Mouse (Mus musculus): ENCODE data around the gene Wipf1.

The Wipf1 gene

DNA sequence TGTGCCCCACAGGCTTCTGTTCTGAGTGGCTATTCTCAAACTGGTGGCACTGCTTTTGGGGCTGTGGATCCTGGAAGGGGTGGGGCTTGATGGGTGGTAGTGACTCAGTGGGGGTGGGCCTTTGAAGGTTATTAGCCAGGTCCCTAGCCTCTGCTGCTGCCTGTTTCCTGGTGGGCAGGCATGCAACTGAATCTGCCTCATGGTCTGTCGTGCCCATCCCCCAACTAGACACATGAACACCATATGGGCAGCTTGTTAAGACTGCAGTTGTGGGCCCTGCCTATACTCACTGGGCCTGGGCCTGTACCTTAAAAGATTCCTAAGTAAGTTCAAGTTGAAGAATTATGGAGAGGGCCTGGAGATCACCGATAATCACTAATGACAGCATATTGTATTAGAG is 16.0 kb upstream of the Wipf1 start:
- no peak for DNase-seq (ENCODE audit: low read depth, low spot score)

- DNase-seq (ENCODE audit: low read depth, low spot score): no peak
These were observed 11.1 kb upstream of the Wipf1 start for GRCm38 (mm10) chr2:73540450-73541162.

DNA sequence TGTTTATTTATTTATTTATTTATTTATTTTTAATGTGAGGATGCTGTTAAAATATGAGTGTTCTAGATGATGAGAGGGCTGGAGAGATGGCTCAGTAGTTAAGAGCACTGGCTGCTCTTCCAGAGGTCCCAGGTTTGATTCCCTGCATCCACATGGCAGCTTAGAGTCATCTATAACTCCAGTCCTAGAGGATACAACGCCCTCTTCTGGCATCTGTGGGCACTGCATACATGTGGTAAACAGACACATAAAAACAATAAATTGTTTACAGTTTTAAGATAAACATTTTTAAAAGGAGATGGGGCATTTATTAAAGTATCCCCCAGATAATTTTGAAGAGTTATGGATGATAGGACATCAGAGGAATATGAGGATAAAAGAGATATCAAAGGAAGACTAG is 10.2 kb upstream of the Wipf1 start:
- no peak for DNase-seq (ENCODE audit: low read depth, low spot score)

GRCm38 (mm10) chr2:73539141-73539540 is 9.6 kb upstream of the Wipf1 start:
- DNase-seq (ENCODE audit: low read depth, low spot score): no peak

GRCm38 (mm10) chr2:73538590-73538989 is 9.1 kb upstream of the Wipf1 start:
- no peak for DNase-seq (ENCODE audit: low read depth, low spot score)

- no peak for DNase-seq (ENCODE audit: low read depth, low spot score)
These were observed 6.7 kb upstream of the Wipf1 start for GRCm38 (mm10) chr2:73536091-73536783.

GRCm38 (mm10) chr2:73534720-73535119 is 5.2 kb upstream of the Wipf1 start:
- no peak for DNase-seq (ENCODE audit: low read depth, low spot score)

- DNase-seq (ENCODE audit: low read depth, low spot score): no peak
These were observed 953 bp upstream of the Wipf1 start for GRCm38 (mm10) chr2:73530487-73530886.

DNA sequence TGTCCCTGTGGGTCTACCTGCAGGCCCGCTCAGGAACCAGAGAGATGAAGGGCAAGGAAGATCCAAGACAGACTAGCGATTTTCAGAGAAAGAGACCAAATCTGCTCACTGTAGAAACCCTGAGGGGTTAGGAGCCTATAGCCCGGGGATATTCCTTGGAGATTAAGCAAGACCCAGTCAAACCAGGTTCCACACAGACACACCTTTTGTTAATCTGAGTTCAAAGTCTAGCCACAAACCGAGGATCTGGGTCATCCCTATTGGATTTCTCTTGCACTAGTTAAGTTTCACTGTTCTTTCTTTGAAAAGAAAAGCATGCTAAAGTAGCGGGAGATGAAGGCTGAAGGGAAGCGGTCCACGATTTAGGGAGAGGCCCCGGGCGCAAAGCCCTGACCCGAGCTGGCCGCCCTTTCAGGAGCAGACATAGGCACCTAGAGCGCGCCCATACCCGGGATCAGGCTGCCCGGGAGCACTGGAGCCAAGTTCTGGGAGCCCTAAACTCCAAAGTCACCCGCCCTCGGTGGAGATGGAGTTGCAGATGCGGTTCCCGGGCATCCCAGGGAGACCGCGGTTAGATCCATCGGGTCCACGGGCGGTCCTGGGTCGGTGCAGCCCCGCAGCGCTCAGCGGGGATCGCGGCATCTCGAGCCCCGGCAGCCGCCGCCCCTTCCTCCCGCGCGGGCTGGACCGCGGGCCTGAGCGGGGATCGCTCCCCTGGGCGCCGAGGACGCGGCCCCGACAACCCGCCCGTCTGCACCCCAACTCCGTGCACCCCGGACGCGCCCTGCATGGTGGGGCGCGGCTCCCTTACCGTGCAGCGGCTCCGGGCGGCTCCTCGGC is 798 bp downstream of the Wipf1 start:
- DNase-seq (ENCODE audit: low read depth, low spot score): no peak

DNA sequence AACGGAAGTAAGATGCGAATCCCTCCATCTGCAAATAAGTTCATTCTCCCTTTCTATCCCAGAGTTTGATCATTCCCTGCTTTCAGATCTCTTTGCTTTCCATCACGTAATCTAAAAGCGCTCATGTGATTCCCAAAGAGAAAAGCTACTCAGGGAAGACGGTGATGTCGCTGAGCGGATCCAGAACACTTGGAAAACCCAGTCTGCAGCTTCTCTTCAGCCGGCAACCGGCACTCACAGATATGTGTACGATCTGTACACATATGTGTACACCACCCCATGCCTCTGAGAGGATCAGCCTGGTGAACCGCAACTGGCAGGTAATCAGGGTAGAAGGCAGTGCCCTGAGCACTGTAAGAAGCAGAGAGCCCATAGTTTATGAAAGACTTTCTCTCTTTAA is 1.6 kb downstream of the Wipf1 start:
- no peak for DNase-seq (ENCODE audit: low read depth, low spot score)

GRCm38 (mm10) chr2:73526691-73527090 is 2.8 kb downstream of the Wipf1 start:
- DNase-seq (ENCODE audit: low read depth, low spot score): no peak

DNA sequence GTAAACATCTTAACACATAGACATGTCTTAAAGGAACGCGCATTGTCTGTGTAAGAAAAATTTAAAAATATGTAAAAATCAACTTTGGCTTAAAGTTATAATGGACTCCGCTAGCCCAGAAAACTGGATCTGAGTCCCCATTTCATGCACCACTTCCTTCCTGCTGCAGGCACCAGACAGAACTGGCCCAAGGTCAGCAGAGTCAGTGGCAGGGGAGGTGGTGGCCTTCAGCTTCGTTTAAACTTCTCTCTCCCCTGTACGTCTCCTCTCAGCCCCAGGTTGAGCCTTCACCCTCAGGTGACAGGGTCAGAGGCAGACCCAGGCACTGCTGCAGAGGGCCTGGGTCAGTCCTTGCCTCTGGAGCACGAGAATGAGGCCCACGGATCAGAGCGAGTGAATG is 6.6 kb downstream of the Wipf1 start:
- no peak for DNase-seq (ENCODE audit: low read depth, low spot score)

DNA sequence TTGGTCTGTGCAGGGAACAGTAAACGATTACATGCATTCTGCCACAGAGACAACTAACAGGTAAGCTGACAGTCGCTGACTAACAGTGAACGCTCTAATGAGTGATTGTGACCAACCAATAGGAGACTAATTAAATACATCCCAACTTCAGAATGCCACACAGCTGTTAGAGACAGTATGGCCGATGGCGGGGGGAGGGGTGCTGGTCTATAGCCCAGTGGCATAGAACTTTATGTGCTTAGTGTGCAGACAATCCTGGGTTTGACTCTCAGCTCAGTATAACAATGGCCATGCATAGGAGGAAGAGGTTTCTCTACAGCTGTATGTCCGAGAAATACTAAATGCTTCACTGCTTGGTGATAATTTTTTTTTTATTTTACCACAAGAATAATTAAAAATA is 7.2 kb downstream of the Wipf1 start:
- DNase-seq (ENCODE audit: low read depth, low spot score): no peak

- peak; percentile 28 for DNase-seq (ENCODE audit: low read depth, low spot score)
These were observed 7.8 kb downstream of the Wipf1 start for GRCm38 (mm10) chr2:73521737-73522136.

- DNase-seq (ENCODE audit: low read depth, low spot score): no peak
These were observed 10.6 kb downstream of the Wipf1 start for GRCm38 (mm10) chr2:73518966-73519365.

DNA sequence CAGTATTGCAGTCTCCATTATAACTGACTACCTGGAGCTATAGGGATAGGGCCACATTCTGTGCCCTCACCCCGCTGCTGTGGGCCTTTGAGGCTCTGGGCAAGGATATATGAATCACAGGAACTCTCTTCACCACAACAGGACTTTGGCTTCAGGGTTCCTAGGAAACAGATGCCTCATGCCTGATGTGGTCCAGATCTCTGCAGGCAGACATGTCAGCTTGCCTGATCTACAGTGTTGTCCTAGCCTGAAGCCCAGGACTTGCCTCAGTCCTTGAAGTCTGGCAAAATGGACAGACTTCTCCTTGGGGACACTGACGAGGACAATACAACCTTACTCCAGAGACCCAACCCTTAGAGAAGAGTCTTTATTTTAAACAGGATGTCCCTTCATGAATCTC is 11.2 kb downstream of the Wipf1 start:
- DNase-seq (ENCODE audit: low read depth, low spot score): no peak

- no peak for DNase-seq (ENCODE audit: low read depth, low spot score)
These were observed 15.4 kb downstream of the Wipf1 start for GRCm38 (mm10) chr2:73514178-73514577.

- DNase-seq (ENCODE audit: low read depth, low spot score): peak; percentile 27
These were observed 16.3 kb downstream of the Wipf1 start for GRCm38 (mm10) chr2:73513204-73513749.

GRCm38 (mm10) chr2:73512044-73512443 is 17.5 kb downstream of the Wipf1 start:
- DNase-seq (ENCODE audit: low read depth, low spot score): peak; percentile 28

DNA sequence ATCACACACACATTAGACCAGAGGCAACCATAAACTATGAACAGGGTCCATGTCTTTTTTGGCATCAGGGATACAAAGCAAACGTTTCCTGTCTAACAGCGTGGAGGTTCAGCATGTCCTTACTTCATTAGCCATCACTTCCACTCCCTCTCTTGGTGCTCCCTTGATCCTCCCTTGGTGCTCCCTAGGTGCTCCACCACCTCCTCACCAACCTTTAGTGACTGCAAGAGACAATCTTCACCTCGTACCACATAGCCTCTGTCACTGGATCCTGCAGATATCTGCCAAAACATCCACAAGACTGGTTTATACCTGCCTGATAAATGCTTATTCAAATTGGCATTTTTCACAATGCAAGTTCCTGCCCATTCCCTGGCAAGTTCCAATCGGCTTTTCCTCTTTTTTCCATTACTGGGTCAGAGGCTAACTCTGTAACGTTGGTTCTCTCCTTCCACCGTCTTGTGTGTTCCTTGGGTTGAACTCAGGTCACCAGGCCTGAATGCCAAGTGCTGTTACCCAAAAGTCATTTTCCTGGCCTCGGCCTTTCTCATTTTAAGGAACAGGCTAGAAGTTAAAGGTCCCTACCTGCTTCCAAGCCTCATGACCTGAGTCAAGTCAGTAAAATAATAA is 18.7 kb downstream of the Wipf1 start:
- DNase-seq (ENCODE audit: low read depth, low spot score): no peak

GRCm38 (mm10) chr2:73510025-73510288 is 19.6 kb downstream of the Wipf1 start:
- DNase-seq (ENCODE audit: low read depth, low spot score): no peak
